Mouse (Mus musculus) layer of hippocampus, postnatal 14 days (tissue): Measurements from ENCODE around the gene Arnt2. TPM values are rescaled to one million over a fixed set of nuclear protein-coding genes. Genes with fewer than 3 reads are reported as not detected.

Experiments
- DNase-seq, 2 experiments: peaks; one replicate each; pipeline ENCODE4 v3.0.0; 2021 to 2022; ENCODE audit warnings: low spot score in 2 of 2, mixed read lengths in 1 of 2
- total RNA-seq, 2 experiments: library from RNA; stranded (reverse); gene quantifications; 2 replicates each; pipeline ENCODE4 v1.2.3; 2021

Arnt2 gene
- total RNA-seq, 2 experiments from 2014 or later: 149 to 171 TPM

GRCm38 (mm10) chr7:84249951-84250350, 160.0 kb downstream of the Arnt2 start:
- no peak for DNase-seq

GRCm38 (mm10) chr7:84249381-84249780, 160.6 kb downstream of the Arnt2 start:
- DNase-seq: no peak

GRCm38 (mm10) chr7:84247960-84248665, 161.9 kb downstream of the Arnt2 start:
- no peak for DNase-seq

- DNase-seq: no peak
Measured at GRCm38 (mm10) chr7:84246878-84247277, 163.1 kb downstream of the Arnt2 start.

- no peak for DNase-seq
Measured at GRCm38 (mm10) chr7:84246093-84246492, 163.9 kb downstream of the Arnt2 start.

- no peak for DNase-seq
Measured at GRCm38 (mm10) chr7:84240406-84240805, 169.6 kb downstream of the Arnt2 start.

- DNase-seq: no peak
Measured at GRCm38 (mm10) chr7:84237655-84238054, 172.3 kb downstream of the Arnt2 start.

GRCm38 (mm10) chr7:84231396-84231795, 178.6 kb downstream of the Arnt2 start:
- DNase-seq: no peak

- no peak for DNase-seq
Measured at GRCm38 (mm10) chr7:84227652-84228051, 182.3 kb downstream of the Arnt2 start.

GRCm38 (mm10) chr7:84226909-84227308, 183.1 kb downstream of the Arnt2 start:
- no peak for DNase-seq

- DNase-seq: peak in 1 of 2 experiments; percentile 9
Measured at GRCm38 (mm10) chr7:84212112-84212511, 197.9 kb downstream of the Arnt2 start.

- no peak for DNase-seq
Measured at GRCm38 (mm10) chr7:84210585-84211291, 199.2 kb downstream of the Arnt2 start.

GRCm38 (mm10) chr7:84203981-84204380, 206.0 kb downstream of the Arnt2 start:
- DNase-seq: no peak

GRCm38 (mm10) chr7:84201151-84202068, 208.6 kb downstream of the Arnt2 start:
- DNase-seq: no peak

GRCm38 (mm10) chr7:84197208-84197860, 212.6 kb downstream of the Arnt2 start:
- DNase-seq: no peak

Other genes starting within 250 kb of the Arnt2 start
- 10 to 100 TPM; 51.1 to 58.3 TPM for gene Gm2115, start 118.8 kb upstream of the Arnt2 start, total RNA-seq
- gene Fah, start 196.5 kb upstream of the Arnt2 start, total RNA-seq: 10 to 100 TPM; 15.2 to 17.4 TPM